Mouse (Mus musculus) thymus, adult 2 months (tissue): ENCODE data around the gene Pltp.

ENCODE experiments used
- CTCF ChIP-seq: fragments of 200-500 bp; IDR thresholded peaks from 2 replicates; pipeline ENCODE4 v1.5.1; 2012; ENCODE audit warnings: mild to moderate bottlenecking, control low read depth, low read length, moderate library complexity, borderline replicate concordance; ENCODE audit not compliant: control insufficient read depth, poor library complexity, insufficient read depth; ENCODE audit errors: extremely low read depth
- POLR2A ChIP-seq: fragments of 200-500 bp; IDR thresholded peaks from 2 replicates; pipeline ENCODE4 v1.6.1; 2012; ENCODE audit warnings: mild to moderate bottlenecking, low read length, control low read depth, moderate library complexity; ENCODE audit not compliant: control insufficient read depth, poor library complexity, insufficient read depth; ENCODE audit errors: extremely low read depth

GRCm38 (mm10) chr2:164894048-164894447 lies 36.5 kb upstream of the Pltp start:
- TF ChIP-seq POLR2A = no peak
- TF ChIP-seq CTCF = no peak
